Mouse (Mus musculus) left cerebral cortex, postnatal 36 days (tissue): ENCODE measurements around the gene Ciapin1. TPM values are rescaled to one million over a fixed set of nuclear protein-coding genes. Genes with fewer than 3 reads are reported as not detected.
A peak's percentile ranks its signal among the peaks of the same experiment; 100 is the strongest.

Source experiments
- DNase-seq, 2 experiments: peaks; one replicate each; pipeline ENCODE4 v3.0.0; 2021 to 2022; ENCODE audit warnings: low spot score in 2 of 2, mixed read lengths in 1 of 2
- intact Hi-C: fragments of 180-260 bp; cut with DNase I; formaldehyde crosslinking; loops from one replicate; pipeline ENCODE4 v1.15.1; 2025
- total RNA-seq, 2 experiments: library from RNA; stranded (reverse); gene quantifications; 2 replicates each; pipeline ENCODE4 v1.2.3; 2021

Ciapin1 gene
- total RNA-seq, 2 experiments from 2014 or later = 67.6 to 73.5 TPM

DNA sequence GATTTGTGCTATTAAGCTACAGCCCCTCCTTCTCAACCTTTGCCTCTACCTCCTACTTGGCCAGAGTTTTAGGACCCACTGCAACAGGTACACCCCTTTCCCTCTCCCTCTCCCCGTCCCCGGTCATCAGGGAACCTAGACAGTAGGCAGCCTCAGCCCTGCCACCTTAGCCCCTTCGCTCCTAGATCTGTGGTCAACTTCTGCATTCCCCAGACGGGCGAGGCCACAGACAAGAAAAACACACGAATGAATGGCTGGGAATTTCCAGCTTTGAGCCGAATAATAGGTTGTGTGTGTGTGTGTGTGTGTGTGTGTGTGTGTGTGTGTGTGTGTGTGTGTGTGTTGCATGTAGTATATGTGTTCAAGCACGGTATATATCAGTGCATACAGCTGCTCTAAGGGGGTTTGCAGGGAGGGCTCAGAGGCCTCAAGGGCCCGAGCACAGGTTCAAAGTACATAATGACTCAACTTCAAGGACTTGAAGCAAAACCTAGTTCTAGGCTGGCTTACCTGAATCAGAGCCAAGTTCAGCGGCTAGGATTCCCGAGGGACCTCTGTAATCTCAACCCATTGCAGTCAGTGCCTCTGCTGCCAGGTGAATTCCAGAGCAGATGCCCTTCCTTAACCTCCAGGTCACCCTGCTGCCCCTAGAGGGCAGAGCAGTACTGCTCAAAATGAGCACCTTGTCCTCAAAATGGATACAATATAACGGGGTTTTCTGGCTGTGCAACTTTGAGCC, 52.7 kb downstream of the Ciapin1 start:
- intact Hi-C loops = no loop called here
- DNase-seq = peak in 1 of 2 experiments; percentile 18

DNA sequence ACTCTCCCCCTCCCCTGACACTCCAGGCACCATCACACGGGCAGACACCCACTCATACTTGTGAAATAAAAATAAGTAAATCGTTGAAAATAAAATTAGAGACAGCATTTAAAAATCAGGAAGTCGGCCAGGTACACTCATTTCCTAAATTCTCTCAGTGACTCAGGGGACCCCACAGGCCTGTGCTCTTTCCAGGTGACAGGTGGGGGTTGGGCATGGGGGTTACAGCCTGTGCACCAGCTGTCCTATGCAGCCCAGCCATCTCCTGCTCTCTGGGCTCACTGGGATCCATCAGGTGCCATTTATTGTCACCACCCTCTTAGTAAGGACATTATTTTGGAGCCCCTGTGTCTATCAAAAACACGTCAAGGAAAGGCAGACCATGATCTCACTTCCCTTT, 54.3 kb downstream of the Ciapin1 start:
- DNase-seq = no peak
- intact Hi-C loops = no loop called here

DNA sequence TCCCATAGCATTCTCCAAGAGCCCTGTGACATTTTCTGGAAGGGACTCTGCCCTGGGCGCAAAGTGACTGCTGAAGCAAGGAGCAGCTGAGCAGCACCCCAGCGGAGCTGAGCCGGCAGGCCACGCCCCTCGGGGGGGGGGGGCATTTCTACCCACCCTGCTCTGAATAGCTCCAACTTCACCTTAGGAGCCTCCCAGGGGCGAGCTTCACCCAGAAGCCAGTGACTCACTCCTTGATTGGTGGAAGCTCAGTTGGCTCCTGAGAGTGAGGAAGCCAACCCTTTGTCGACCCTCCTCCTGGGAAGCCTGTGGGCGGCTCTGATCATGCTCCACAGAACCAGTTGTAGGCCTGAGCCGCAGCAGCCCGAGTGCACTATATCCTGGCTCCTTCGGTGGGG, 56.3 kb downstream of the Ciapin1 start:
- intact Hi-C loops = no loop called here
- DNase-seq = no peak

DNA sequence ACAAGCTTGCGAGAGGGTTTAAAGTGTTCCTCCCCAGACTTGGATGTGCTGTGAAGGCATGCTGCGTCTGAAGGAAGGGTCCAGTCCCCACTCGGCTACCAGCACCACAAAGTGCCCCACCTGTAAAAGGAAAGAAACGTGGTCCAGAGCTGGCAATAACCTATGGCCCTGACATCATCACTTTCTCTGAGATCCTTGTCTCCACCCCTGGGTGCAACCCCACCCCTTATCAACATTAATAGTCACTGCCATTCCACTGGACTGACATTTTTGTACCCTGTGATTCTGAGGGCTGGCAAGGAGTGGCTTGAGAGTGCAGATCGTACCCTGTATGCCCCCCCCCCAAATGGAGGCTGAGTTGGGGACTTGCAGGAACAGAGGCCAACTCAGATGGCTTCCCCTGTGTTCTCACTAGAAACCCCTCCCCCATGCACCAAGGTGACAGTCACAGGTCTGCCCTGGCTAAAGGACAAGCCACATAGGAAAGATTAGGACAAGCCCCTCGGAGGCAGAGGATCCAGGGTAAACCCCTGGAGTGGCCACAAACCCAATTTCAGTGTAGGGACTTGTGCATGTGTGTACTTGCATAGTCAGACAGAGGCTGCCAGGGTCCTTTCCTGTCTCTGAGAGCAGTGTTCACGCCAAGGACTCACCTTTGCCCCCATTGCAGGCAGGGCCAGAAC, 56.9 kb downstream of the Ciapin1 start:
- intact Hi-C loops = no loop called here
- DNase-seq = no peak

DNA sequence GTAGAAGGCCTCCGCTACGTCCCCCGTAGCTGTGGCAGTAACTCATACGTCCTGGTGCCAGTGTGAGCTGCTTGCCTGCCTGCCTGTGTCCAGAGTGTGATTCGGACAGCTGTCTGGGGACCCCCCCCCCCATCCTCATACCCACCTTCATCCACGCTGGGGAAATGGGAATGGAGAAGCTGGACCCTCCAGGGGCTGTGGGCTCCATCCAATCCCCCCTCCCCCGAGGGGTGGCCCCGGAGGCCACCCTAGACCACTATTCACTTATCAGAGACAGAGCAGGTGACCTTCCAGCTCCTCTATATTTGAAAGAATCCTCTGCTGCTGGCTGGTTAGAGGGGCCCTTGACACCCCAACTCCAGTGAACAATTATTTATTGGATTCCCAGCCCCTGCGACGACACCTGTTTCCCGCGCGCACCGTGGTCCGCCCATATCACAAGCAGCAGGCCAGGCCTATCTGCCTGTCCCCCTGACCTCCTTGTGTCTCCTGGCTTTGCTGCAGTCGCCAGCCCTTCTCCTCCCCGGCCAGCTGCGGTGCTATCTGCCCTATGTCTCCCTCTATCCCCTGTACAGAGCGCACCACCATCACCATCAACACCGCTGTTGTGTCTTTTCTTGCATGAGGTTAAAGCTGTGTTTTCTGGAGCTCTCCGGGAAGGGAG, 57.5 kb downstream of the Ciapin1 start:
- intact Hi-C loops = no loop called here
- DNase-seq = no peak

DNA sequence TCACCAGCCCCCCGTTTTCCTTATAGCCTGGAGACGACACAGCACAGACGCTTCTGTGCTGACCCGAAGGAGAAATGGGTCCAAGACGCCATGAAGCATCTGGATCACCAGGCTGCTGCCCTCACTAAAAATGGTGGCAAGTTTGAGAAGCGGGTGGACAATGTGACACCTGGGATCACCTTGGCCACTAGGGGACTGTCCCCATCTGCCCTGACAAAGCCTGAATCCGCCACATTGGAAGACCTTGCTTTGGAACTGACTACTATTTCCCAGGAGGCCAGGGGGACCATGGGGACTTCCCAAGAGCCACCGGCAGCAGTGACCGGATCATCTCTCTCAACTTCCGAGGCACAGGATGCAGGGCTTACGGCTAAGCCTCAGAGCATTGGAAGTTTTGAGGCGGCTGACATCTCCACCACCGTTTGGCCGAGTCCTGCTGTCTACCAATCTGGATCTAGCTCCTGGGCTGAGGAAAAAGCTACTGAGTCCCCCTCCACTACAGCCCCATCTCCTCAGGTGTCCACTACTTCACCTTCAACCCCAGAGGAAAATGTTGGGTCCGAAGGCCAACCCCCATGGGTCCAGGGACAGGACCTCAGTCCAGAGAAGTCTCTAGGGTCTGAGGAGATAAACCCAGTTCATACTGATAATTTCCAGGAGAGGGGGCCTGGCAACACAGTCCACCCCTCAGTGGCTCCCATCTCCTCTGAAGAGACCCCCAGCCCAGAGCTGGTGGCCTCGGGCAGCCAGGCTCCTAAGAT, 58.4 kb downstream of the Ciapin1 start:
- intact Hi-C loops = no loop called here
- DNase-seq = no peak

DNA sequence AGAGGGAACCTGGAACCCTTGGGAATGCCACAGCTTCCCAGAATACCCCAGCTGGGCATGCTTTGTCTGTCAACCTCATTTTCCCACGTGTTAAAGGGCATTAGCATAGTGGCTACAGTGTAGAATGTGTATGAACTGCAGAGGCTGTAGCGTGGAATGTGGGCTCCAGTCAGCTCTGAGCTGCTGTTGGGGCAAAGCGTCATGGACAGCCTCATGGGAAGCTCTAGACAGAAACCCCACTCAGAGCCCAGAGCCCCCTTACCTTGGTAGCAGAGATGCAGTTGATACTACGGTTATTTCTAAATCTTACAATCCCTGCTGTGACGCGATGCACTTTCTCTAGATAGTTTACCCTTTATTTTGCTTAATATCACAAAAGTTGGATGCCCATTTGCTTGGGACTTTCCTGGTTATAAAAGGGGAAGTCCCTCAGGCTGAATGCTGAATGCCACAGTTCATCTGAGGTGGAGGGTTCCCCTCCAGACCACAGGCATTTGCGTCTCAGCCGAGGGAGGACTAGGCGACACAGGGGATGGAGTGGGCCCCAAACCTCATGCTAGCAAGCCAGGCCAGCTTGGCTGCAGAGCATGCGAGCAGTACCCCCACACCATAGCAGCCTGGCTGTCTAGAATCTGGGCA, 59.1 kb downstream of the Ciapin1 start:
- DNase-seq = no peak
- intact Hi-C loops = no loop called here

DNA sequence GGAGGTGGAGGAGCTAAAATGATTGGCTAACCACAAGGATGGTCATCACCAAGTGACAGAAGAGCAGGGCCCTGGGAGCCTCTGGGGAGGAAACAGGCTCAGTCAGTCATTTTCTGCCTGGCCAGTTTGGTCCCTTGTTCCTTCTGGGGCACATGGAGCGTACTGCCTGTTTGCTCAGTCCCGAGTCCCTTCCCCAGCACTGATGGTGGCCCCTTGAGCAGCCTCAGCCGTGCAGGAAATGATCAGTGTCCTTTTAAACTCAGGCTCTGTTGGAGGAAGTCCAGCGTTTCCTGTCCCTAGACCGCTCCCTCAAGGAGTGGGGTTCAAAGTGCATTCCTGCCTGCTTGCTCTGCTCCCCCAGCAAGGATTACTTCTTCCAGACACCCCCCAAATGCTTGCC, 59.7 kb downstream of the Ciapin1 start:
- intact Hi-C loops = no loop called here

DNA sequence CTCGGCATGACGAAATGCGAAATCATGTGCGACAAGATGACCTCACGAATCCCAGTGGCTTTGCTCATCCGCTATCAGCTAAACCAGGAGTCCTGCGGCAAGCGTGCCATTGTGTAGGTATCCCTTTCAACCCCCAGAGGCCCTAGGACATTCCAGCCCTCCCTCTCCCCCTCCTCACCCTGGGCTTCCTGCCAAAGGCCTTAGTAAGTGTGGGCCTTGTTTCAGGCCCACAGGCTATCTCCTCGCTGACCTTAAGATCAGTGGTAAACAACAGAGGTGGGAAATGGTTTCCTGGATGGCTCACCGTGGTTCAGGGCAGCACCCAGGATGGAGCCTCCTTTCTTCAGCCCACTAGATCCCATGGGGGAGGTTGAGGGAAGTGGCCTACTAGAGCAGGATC, 60.1 kb downstream of the Ciapin1 start:
- DNase-seq = peak in 1 of 2 experiments; percentile 9
- intact Hi-C loops = no loop called here

More for the DNA sequence above, 59.7 kb downstream of the Ciapin1 start:
- no peak for DNase-seq

DNA sequence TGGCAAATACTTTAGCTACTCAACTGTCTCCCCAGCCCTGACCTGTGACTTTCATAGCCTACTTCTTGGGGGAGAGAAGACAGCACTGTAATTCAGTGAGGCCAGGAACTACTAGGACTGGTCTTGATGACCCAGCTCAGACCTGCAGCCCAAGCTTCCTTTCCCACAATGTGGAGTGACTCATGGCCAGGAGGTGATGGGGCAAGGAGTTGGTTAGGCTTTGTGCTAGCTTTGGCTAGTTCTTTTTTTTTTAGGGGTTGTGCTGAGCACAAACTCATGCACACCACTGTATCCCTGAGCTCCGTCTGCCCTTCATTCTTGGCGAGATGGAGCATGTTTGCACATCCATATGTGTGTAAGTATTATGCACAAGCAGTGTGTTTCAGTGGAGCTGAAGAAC, 61.8 kb downstream of the Ciapin1 start:
- peak in 1 of 2 experiments; percentile 6 for DNase-seq
- intact Hi-C loops = no loop called here

DNA sequence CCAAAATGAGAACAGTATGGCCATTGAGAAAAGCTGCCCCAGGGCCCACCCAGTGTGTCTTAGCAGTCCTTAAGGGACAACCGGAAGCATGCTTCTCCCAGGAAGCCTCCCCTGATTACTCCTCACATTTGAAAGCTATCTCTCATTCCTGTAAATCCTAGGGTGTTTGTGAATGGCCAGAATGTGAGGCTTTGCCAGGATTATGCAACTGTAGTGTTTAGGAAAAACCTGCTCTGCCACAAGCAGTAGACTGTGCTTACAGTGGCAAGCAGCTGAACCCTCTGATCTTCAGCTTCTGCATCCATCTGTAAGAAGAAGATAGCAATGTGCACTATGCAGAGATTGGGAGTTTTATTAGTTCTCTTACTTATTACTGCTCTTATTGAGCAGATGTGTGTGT, 63.6 kb downstream of the Ciapin1 start:
- DNase-seq = peak in 1 of 2 experiments; percentile 37
- intact Hi-C loops = loop anchor here (5.0 kb wide), 1 partner anchor 38 kb away; the partner anchor contains the start of gene Ccl17

DNA sequence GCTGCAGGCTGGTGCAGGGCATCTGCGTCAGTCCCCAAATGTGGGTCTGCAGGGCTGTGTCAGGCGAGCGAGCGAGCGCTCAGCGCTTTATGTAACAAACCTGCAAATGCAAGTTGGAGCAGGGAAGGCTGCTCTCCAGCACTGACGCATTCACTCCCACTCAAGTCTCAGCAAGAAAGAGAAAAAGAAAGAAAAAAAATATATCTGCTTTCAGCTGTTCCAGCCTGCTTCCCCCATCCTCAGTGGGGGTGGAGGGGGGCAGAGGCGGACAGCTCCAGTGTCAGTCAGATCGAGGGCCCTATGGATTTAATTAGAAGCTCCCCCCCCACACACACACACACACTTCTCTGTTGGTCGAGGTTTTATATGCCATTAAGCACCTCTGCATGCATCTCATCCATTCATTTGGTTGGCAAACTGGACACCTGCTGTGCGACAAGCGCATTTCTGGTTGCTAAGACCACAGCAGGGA, 64.4 kb downstream of the Ciapin1 start:
- intact Hi-C loops = loop anchor here (5.0 kb wide), 1 partner anchor 39 kb away; the partner anchor contains the start of gene Ccl17
- peak; percentile 80 to 86 for DNase-seq

DNA sequence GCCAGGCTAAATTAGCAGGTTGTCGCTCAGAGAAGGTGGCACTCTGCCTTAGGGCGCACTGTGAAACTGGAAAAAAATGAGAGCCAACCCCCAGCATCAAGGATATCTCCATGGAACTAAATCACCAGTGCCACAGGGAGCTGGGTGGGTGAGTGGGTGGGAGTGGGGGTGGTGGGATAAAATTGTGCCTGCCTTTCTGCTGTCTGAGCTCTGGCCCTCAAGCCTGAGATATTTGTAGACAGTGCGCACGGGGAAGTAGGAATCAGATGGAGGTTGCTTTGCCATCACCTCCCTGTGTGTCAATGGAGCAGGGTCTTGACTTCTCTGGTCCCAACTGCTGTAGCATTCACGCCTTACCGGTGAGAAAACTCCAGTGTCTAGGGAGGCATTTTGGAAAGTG, 65.1 kb downstream of the Ciapin1 start:
- intact Hi-C loops = loop anchor here (5.0 kb wide), 1 partner anchor 39 kb away; the partner anchor contains the start of gene Ccl17
- DNase-seq = peak; percentile 46 to 57

DNA sequence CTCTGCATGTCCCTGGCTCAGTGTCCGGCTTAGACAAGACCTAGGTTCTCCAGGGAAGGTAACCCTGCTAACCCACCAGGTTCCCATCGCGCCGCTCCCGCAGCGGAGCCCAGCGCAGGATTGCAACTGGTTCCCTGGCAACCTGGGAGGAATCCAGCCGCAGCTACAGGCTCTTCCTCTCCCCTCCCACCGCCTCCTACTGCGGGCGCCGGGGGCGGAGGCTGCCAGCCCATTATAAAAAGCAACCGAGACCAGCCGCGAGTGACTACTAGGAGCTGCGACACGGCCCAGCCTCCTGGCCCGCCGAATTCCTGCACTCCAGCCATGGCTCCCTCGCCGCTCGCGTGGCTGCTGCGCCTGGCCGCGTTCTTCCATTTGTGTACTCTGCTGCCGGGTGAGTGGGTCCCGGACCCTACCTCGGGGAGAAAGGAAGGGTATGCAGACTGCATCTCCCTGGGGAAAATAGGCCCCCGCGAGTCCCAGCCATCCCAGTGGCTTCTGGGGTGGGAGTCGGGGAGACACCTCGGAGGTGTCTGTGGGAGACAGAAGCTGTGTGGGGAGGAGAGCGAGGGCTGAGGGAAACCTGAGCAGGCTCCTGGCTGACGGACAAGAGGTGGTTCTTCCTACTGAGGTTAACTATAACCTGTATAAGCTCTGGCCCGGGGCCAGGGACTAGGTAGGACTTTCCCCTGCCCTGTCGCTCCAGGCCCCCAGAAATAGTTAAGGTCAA, 66.1 kb downstream of the Ciapin1 start, which contains the start of gene Cx3cl1:
Gene Cx3cl1, plus strand, starts transcription at position 69 of the 730 bp plus-strand sequence.
- DNase-seq = peak; percentile 90 to 91
- intact Hi-C loops = loop anchor here (1.0 to 5.0 kb wide), 2 partner anchors 40 to 68 kb away; partner anchors contain the start of gene Ccl17

DNA sequence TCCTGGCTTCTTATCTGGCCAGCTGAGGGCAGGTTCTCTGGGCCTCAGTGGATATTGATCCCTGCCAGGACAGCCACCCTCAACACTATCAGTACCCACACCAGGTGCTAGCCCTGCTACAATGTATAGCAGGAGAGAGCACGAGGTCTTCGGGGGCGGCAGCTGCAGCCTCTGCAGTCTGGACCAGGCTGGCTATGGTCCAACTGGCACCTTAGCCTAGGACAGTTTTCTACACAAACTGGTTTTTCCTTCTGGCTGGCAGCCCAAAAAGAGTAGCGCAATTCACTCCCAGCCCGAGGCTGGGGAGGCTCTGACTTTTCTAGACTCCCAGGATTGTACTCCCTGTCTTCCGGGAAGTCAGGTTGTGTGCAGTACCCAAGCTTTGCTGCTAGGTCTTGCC, 67.2 kb downstream of the Ciapin1 start:
- intact Hi-C loops = loop anchor here (5.0 kb wide), 1 partner anchor 41 kb away; the partner anchor contains the start of gene Ccl17
- no peak for DNase-seq
